Mouse (Mus musculus): ENCODE data around the gene Rb1. TPM values are rescaled to one million over a fixed set of nuclear protein-coding genes. Genes with fewer than 3 reads are reported as not detected.

Rb1 gene
- polyA plus RNA-seq, 1 experiment from 2014 or later: 18.4 TPM

- no peak for ATAC-seq
- H3K9me3 ChIP-seq: no peaks in the 10 kb centered on the region
- H3K4me1 ChIP-seq (replicated peaks): no peaks in the 10 kb centered on the region
- no peak overlapping the region for H3K4me2 ChIP-seq (replicated peaks)
- H3K36me3 ChIP-seq: no peaks in the 10 kb centered on the region
- H3K27me3 ChIP-seq (replicated peaks): no peaks in the 10 kb centered on the region
- 0 out of 2 replicates have a peak overlapping the region, but pooled peaks have one; percentile 48 for H3K27ac ChIP-seq
- no peak overlapping the region for H3K9ac ChIP-seq
- 79% methylated on average over 2 of the region's 2 CpGs for WGBS
- no peak overlapping the region for H3K4me3 ChIP-seq (replicated peaks)
These were observed 73.3 kb downstream of the Rb1 start for GRCm38 (mm10) chr14:73252276-73252675.

GRCm38 (mm10) chr14:73250056-73250455 lies 75.6 kb downstream of the Rb1 start:
- Histone ChIP-seq H3K27me3 (replicated peaks) (no peaks in the 10 kb centered on the region), H3K36me3 (no peaks in the 10 kb centered on the region), H3K9me3 (no peaks in the 10 kb centered on the region), H3K27ac (no peak overlapping the region), H3K9ac (no peak overlapping the region), H3K4me1 (replicated peaks) (no peaks in the 10 kb centered on the region), H3K4me2 (replicated peaks) (no peak overlapping the region), H3K4me3 (replicated peaks) (no peak overlapping the region)
- WGBS: 83% methylated on average over 2 of the region's 2 CpGs
- no peak for ATAC-seq

GRCm38 (mm10) chr14:73244061-73244597 lies 81.5 kb downstream of the Rb1 start:
- WGBS: 86% methylated on average over 2 of the region's 2 CpGs
- no peak for ATAC-seq
- H3K27me3 ChIP-seq (replicated peaks): no peaks in the 10 kb centered on the region

GRCm38 (mm10) chr14:73239857-73240256 lies 85.8 kb downstream of the Rb1 start:
- Histone ChIP-seq H3K27ac (no peak overlapping the region), H3K4me3 (replicated peaks) (no peak overlapping the region), H3K36me3 (no peaks in the 10 kb centered on the region), H3K9ac (no peak overlapping the region), H3K4me2 (replicated peaks) (no peak overlapping the region), H3K4me1 (replicated peaks) (0 out of 2 replicates have a peak, but pooled peaks cover under 1% of the 10 kb centered on the region), H3K27me3 (replicated peaks) (no peaks in the 10 kb centered on the region), H3K9me3 (no peaks in the 10 kb centered on the region)
- WGBS: 22% methylated on average over 3 of the region's 3 CpGs
- ATAC-seq: no peak

More at GRCm38 (mm10) chr14:73244061-73244597, 81.5 kb downstream of the Rb1 start:
- Histone ChIP-seq H3K27ac (no peak overlapping the region), H3K4me3 (replicated peaks) (no peak overlapping the region), H3K9ac (no peak overlapping the region), H3K4me2 (replicated peaks) (no peak overlapping the region), H3K36me3 (no peaks in the 10 kb centered on the region), H3K4me1 (replicated peaks) (no peaks in the 10 kb centered on the region), H3K9me3 (no peaks in the 10 kb centered on the region)

- H3K27ac ChIP-seq: peak overlapping the region; percentile 95
- H3K4me1 ChIP-seq (replicated peaks): peaks cover 5% of the 10 kb centered on the region
- H3K36me3 ChIP-seq: no peaks in the 10 kb centered on the region
- 0% methylated on average over 6 of the region's 6 CpGs for WGBS
- peak overlapping the region; percentile 61 for H3K9ac ChIP-seq
- no peaks in the 10 kb centered on the region for H3K9me3 ChIP-seq
- H3K4me2 ChIP-seq (replicated peaks): peak overlapping the region; percentile 47
- ATAC-seq: peak; percentile 44; the same call in 1 of the 2 replicates
- peak overlapping the region; percentile 51 for H3K4me3 ChIP-seq (replicated peaks)
- no peaks in the 10 kb centered on the region for H3K27me3 ChIP-seq (replicated peaks)
These were observed 86.3 kb downstream of the Rb1 start for GRCm38 (mm10) chr14:73239291-73239690.

- no peaks in the 10 kb centered on the region for H3K36me3 ChIP-seq
- no peaks in the 10 kb centered on the region for H3K27me3 ChIP-seq (replicated peaks)
- H3K27ac ChIP-seq: peak overlapping the region; percentile 95
- peaks cover 7% of the 10 kb centered on the region for H3K4me1 ChIP-seq (replicated peaks)
- no peaks in the 10 kb centered on the region for H3K9me3 ChIP-seq
- peak overlapping the region; percentile 47 for H3K4me2 ChIP-seq (replicated peaks)
- under 1% methylated on average over 20 of the region's 20 CpGs for WGBS
- H3K4me3 ChIP-seq (replicated peaks): peak overlapping the region; percentile 51
- peak overlapping the region; percentile 61 for H3K9ac ChIP-seq
- ATAC-seq: peak; percentile 83
These were observed 86.9 kb downstream of the Rb1 start for GRCm38 (mm10) chr14:73238498-73239250.

GRCm38 (mm10) chr14:73237848-73238321 lies 87.7 kb downstream of the Rb1 start, which contains the start of gene Lpar6:
Gene Lpar6, plus strand, starts transcription at chr14:73237895.
- Histone ChIP-seq H3K4me2 (replicated peaks) (peak within 1 kb of the TSS; percentile 47), H3K27ac (peak within 1 kb of the TSS; percentile 95), H3K4me3 (replicated peaks) (peak within 1 kb of the TSS; percentile 51), H3K9me3 (no peaks in the 10 kb centered on the region), H3K9ac (peak within 1 kb of the TSS; percentile 61), H3K4me1 (replicated peaks) (peaks cover 7% of the 10 kb centered on the region), H3K36me3 (no peaks in the 10 kb centered on the region), H3K27me3 (replicated peaks) (no peaks in the 10 kb centered on the region)
- 0% methylated on average over 19 of the region's 19 CpGs for WGBS
- peak; percentile 91 for ATAC-seq

- no peak overlapping the region for H3K9ac ChIP-seq
- H3K4me3 ChIP-seq (replicated peaks): no peak overlapping the region
- no peaks in the 10 kb centered on the region for H3K9me3 ChIP-seq
- peaks cover 7% of the 10 kb centered on the region for H3K4me1 ChIP-seq (replicated peaks)
- H3K27me3 ChIP-seq (replicated peaks): no peaks in the 10 kb centered on the region
- ATAC-seq: no peak
- peak overlapping the region; percentile 62 for H3K27ac ChIP-seq
- H3K36me3 ChIP-seq: no peaks in the 10 kb centered on the region
- WGBS: 14% methylated on average over 2 of the region's 2 CpGs
- no peak overlapping the region for H3K4me2 ChIP-seq (replicated peaks)
These were observed 91.1 kb downstream of the Rb1 start for GRCm38 (mm10) chr14:73234468-73235031.

- Histone ChIP-seq H3K27me3 (replicated peaks) (no peaks in the 10 kb centered on the region), H3K4me2 (replicated peaks) (no peak overlapping the region), H3K4me1 (replicated peaks) (peaks cover 9% of the 10 kb centered on the region), H3K27ac (0 out of 2 replicates have a peak overlapping the region, but pooled peaks have one; percentile 36), H3K9me3 (no peaks in the 10 kb centered on the region), H3K9ac (no peak overlapping the region), H3K4me3 (replicated peaks) (no peak overlapping the region), H3K36me3 (no peaks in the 10 kb centered on the region)
- WGBS: 44% methylated on average over 5 of the region's 5 CpGs
- ATAC-seq: 0 out of 2 replicates have a peak, but pooled peaks have one; percentile 30
These were observed 94.2 kb downstream of the Rb1 start for GRCm38 (mm10) chr14:73231286-73231982.

GRCm38 (mm10) chr14:73226849-73227248 lies 98.8 kb downstream of the Rb1 start:
- H3K36me3 ChIP-seq: no peaks in the 10 kb centered on the region
- H3K4me3 ChIP-seq (replicated peaks): no peak overlapping the region
- 9% methylated on average over 1 of the region's 1 CpGs for WGBS
- H3K4me2 ChIP-seq (replicated peaks): no peak overlapping the region
- H3K9ac ChIP-seq: no peak overlapping the region
- H3K4me1 ChIP-seq (replicated peaks): peaks cover 2% of the 10 kb centered on the region; the same call in 1 of the 2 replicates
- H3K9me3 ChIP-seq: no peaks in the 10 kb centered on the region
- no peaks in the 10 kb centered on the region for H3K27me3 ChIP-seq (replicated peaks)
- ATAC-seq: no peak; the same call in 1 of the 2 replicates
- 0 out of 2 replicates have a peak overlapping the region, but pooled peaks have one; percentile 17 for H3K27ac ChIP-seq

- no peaks in the 10 kb centered on the region for H3K36me3 ChIP-seq
- no peaks in the 10 kb centered on the region for H3K9me3 ChIP-seq
- H3K27me3 ChIP-seq (replicated peaks): no peaks in the 10 kb centered on the region
- no peak overlapping the region for H3K4me3 ChIP-seq (replicated peaks)
- no peak overlapping the region for H3K27ac ChIP-seq
- no peak overlapping the region for H3K9ac ChIP-seq
- no peak overlapping the region for H3K4me2 ChIP-seq (replicated peaks)
- whole genome bisulfite sequencing: 72% methylated on average over 3 of the region's 3 CpGs
- peaks cover 2% of the 10 kb centered on the region; the same call in 1 of the 2 replicates for H3K4me1 ChIP-seq (replicated peaks)
- no peak for ATAC-seq
These were observed 99.3 kb downstream of the Rb1 start for GRCm38 (mm10) chr14:73226346-73226745.
